Mouse (Mus musculus): ENCODE data around the gene Impg1.

- TF ChIP-seq CTCF (IDR thresholded peaks at IDR 0.05; ENCODE audit: borderline replicate concordance, control insufficient read depth, extremely low read depth, insufficient read depth, low read length, poor library complexity) = no peak
- no peak for TF ChIP-seq POLR2A (IDR thresholded peaks at IDR 0.05; ENCODE audit: control insufficient read depth, extremely low read depth, insufficient read depth, low read length, poor library complexity)
These were observed 114.0 kb downstream of the Impg1 start for GRCm38 (mm10) chr9:80351295-80351677.

Data from thymus, adult 2 months (tissue).